Mouse (Mus musculus) heart, embryonic 10.5 days (tissue): Measurements from ENCODE around the gene Cdkn1b. TPM values are rescaled to one million over a fixed set of nuclear protein-coding genes. Genes with fewer than 3 reads are reported as not detected.
A peak's percentile ranks its signal among the peaks of the same experiment; 100 is the strongest.

Experiments
- DNase-seq: peaks from one replicate; pipeline ENCODE4 v3.0.0-alpha.2; 2017; ENCODE audit warnings: low spot score
- H3K27ac ChIP-seq: fragments of 300-500 bp; sonication (generic); 2 replicates; pipeline ENCODE4 v1.5.1; 2016; ENCODE audit warnings: mild to moderate bottlenecking
- H3K27me3 ChIP-seq: fragments of 300-500 bp; sonication (generic); 2 replicates; pipeline ENCODE4 v1.6.1; 2016; ENCODE audit warnings: mild to moderate bottlenecking; ENCODE audit not compliant: poor library complexity, insufficient read depth, severe bottlenecking
- H3K36me3 ChIP-seq: fragments of 300-500 bp; sonication (generic); 2 replicates; pipeline ENCODE4 v1.6.1; 2016; ENCODE audit warnings: mild to moderate bottlenecking, moderate library complexity
- H3K4me1 ChIP-seq: fragments of 300-500 bp; sonication (generic); 2 replicates; pipeline ENCODE4 v1.6.1; 2016; ENCODE audit warnings: mild to moderate bottlenecking
- H3K4me3 ChIP-seq: fragments of 300-500 bp; sonication (generic); 2 replicates; pipeline ENCODE4 v1.5.1; 2016; ENCODE audit warnings: mild to moderate bottlenecking, moderate library complexity
- H3K9me3 ChIP-seq: fragments of 300-500 bp; sonication (generic); 2 replicates; pipeline ENCODE4 v1.6.1; 2016; ENCODE audit warnings: mild to moderate bottlenecking, moderate library complexity
- WGBS: fragments of 180-500 bp; shearing (Covaris S2); methylation state at CpG from one replicate; pipeline ENCODE4 v1.1.7; 2016; 5-methylcytosine and 5-hydroxymethylcytosine counted together
- polyA plus RNA-seq: library from polyadenylated mRNA; unstranded; fragments of >200 nt; fragmentation: Nextera tagmentation; extraction: Ambion mirVana; gene quantifications from 2 replicates; pipeline ENCODE4 v1.2.1, GENCODE M21; 2016

The Cdkn1b gene
- polyA plus RNA-seq, 1 experiment from 2014 or later = 12.0 TPM

- WGBS = 1% methylated on average over 11 of the region's 11 CpGs
- peak overlapping the region; percentile 81 for H3K27ac ChIP-seq
- no peaks in the 10 kb centered on the region for H3K27me3 ChIP-seq
- H3K9me3 ChIP-seq = no peaks in the 10 kb centered on the region
- peak; percentile 77 for DNase-seq
- H3K36me3 ChIP-seq = no peaks in the 10 kb centered on the region
- peaks cover 11% of the 10 kb centered on the region for H3K4me1 ChIP-seq
- peak overlapping the region; percentile 66 for H3K4me3 ChIP-seq
Observed at GRCm38 (mm10) chr6:134916641-134917040, 3.6 kb upstream of the Cdkn1b start.

- Histone ChIP-seq H3K27me3 (no peaks in the 10 kb centered on the region), H3K36me3 (no peaks in the 10 kb centered on the region), H3K27ac (peak overlapping the region; percentile 81), H3K4me3 (peak overlapping the region; percentile 66), H3K4me1 (peaks cover 15% of the 10 kb centered on the region), H3K9me3 (no peaks in the 10 kb centered on the region)
- WGBS = 2% methylated on average over 11 of the region's 11 CpGs
- peak; percentile 84 for DNase-seq
Observed at GRCm38 (mm10) chr6:134917087-134917486, 3.1 kb upstream of the Cdkn1b start.

GRCm38 (mm10) chr6:134918769-134919168, 1.4 kb upstream of the Cdkn1b start:
- DNase-seq = no peak
- Histone ChIP-seq H3K4me3 (no peak overlapping the region), H3K9me3 (no peaks in the 10 kb centered on the region), H3K4me1 (peaks cover 30% of the 10 kb centered on the region), H3K27me3 (no peaks in the 10 kb centered on the region), H3K27ac (peak overlapping the region; percentile 96), H3K36me3 (0 out of 2 replicates have a peak, but pooled peaks cover 5% of the 10 kb centered on the region)
- 91% methylated on average over 10 of the region's 10 CpGs for WGBS

GRCm38 (mm10) chr6:134919511-134920189, 551 bp upstream of the Cdkn1b start:
- no peak for DNase-seq
- 3% methylated on average over 37 of the region's 37 CpGs for WGBS
- peak overlapping the region; percentile 96 for H3K27ac ChIP-seq
- peaks cover 32% of the 10 kb centered on the region for H3K4me1 ChIP-seq
- H3K9me3 ChIP-seq = no peaks in the 10 kb centered on the region
- H3K36me3 ChIP-seq = 0 out of 2 replicates have a peak, but pooled peaks cover 11% of the 10 kb centered on the region
- H3K4me3 ChIP-seq = peak overlapping the region; percentile 92
- H3K27me3 ChIP-seq = no peaks in the 10 kb centered on the region

- Histone ChIP-seq H3K9me3 (no peaks in the 10 kb centered on the region), H3K36me3 (0 out of 2 replicates have a peak, but pooled peaks cover 11% of the 10 kb centered on the region), H3K4me1 (peaks cover 37% of the 10 kb centered on the region), H3K27me3 (no peaks in the 10 kb centered on the region), H3K27ac (peak overlapping the region; percentile 96), H3K4me3 (peak overlapping the region; percentile 92)
- WGBS = under 1% methylated on average over 32 of the region's 32 CpGs
- peak; percentile 80 for DNase-seq
Observed at GRCm38 (mm10) chr6:134921014-134921694, 953 bp downstream of the Cdkn1b start.

GRCm38 (mm10) chr6:134921695-134922510, 1.7 kb downstream of the Cdkn1b start:
- Histone ChIP-seq H3K4me1 (peaks cover 39% of the 10 kb centered on the region), H3K9me3 (no peaks in the 10 kb centered on the region), H3K27ac (peak overlapping the region; percentile 96), H3K27me3 (no peaks in the 10 kb centered on the region), H3K36me3 (0 out of 2 replicates have a peak, but pooled peaks cover 11% of the 10 kb centered on the region), H3K4me3 (peak overlapping the region; percentile 92)
- WGBS = 6% methylated on average over 20 of the region's 20 CpGs
- no peak for DNase-seq

- 0 out of 2 replicates have a peak overlapping the region, but pooled peaks have one; percentile 96 for H3K27ac ChIP-seq
- peaks cover 46% of the 10 kb centered on the region for H3K4me1 ChIP-seq
- 0 out of 2 replicates have a peak, but pooled peaks cover 11% of the 10 kb centered on the region for H3K36me3 ChIP-seq
- WGBS = 32% methylated on average over 9 of the region's 9 CpGs
- peak overlapping the region; percentile 92 for H3K4me3 ChIP-seq
- DNase-seq = no peak
- no peaks in the 10 kb centered on the region for H3K27me3 ChIP-seq
- H3K9me3 ChIP-seq = no peaks in the 10 kb centered on the region
Observed at GRCm38 (mm10) chr6:134922511-134923195, 2.5 kb downstream of the Cdkn1b start.

- DNase-seq = no peak
- Histone ChIP-seq H3K27me3 (no peaks in the 10 kb centered on the region), H3K27ac (no peak overlapping the region), H3K4me3 (no peak overlapping the region), H3K9me3 (no peaks in the 10 kb centered on the region), H3K4me1 (peaks cover 47% of the 10 kb centered on the region), H3K36me3 (0 out of 2 replicates have a peak, but pooled peaks cover 11% of the 10 kb centered on the region)
- 77% methylated on average over 4 of the region's 4 CpGs for WGBS
Observed at GRCm38 (mm10) chr6:134923670-134924069, 3.5 kb downstream of the Cdkn1b start.

- H3K4me3 ChIP-seq = no peak overlapping the region
- H3K27me3 ChIP-seq = no peaks in the 10 kb centered on the region
- no peaks in the 10 kb centered on the region for H3K9me3 ChIP-seq
- no peak overlapping the region for H3K27ac ChIP-seq
- no peak for DNase-seq
- H3K36me3 ChIP-seq = 0 out of 2 replicates have a peak, but pooled peaks cover 11% of the 10 kb centered on the region
- peaks cover 43% of the 10 kb centered on the region for H3K4me1 ChIP-seq
- WGBS = 76% methylated on average over 3 of the region's 3 CpGs
Observed at GRCm38 (mm10) chr6:134924262-134924661, 4.1 kb downstream of the Cdkn1b start.

GRCm38 (mm10) chr6:134925673-134926337, 5.6 kb downstream of the Cdkn1b start:
- DNase-seq = no peak
- H3K36me3 ChIP-seq = 0 out of 2 replicates have a peak, but pooled peaks cover 11% of the 10 kb centered on the region
- no peaks in the 10 kb centered on the region for H3K27me3 ChIP-seq
- H3K4me3 ChIP-seq = peak overlapping the region; percentile 70; the same call in 1 of the 2 replicates
- peaks cover 48% of the 10 kb centered on the region for H3K4me1 ChIP-seq
- peak overlapping the region; percentile 95; the same call in 1 of the 2 replicates for H3K27ac ChIP-seq
- WGBS = 73% methylated on average over 4 of the region's 4 CpGs
- H3K9me3 ChIP-seq = no peaks in the 10 kb centered on the region

GRCm38 (mm10) chr6:134926338-134926705, 6.1 kb downstream of the Cdkn1b start:
- no peak for DNase-seq
- peaks cover 50% of the 10 kb centered on the region for H3K4me1 ChIP-seq
- WGBS = 12% methylated on average over 3 of the region's 3 CpGs

More at GRCm38 (mm10) chr6:134926338-134926705, 6.1 kb downstream of the Cdkn1b start:
- peak overlapping the region; percentile 70 for H3K4me3 ChIP-seq
- 0 out of 2 replicates have a peak, but pooled peaks cover 11% of the 10 kb centered on the region for H3K36me3 ChIP-seq
- H3K27ac ChIP-seq = peak overlapping the region; percentile 95
- no peaks in the 10 kb centered on the region for H3K27me3 ChIP-seq
- no peaks in the 10 kb centered on the region for H3K9me3 ChIP-seq
